Mouse (Mus musculus): ENCODE measurements around the gene Fhl1. TPM values are rescaled to one million over a fixed set of nuclear protein-coding genes. Genes with fewer than 3 reads are reported as not detected.

The Fhl1 gene
- polyA plus RNA-seq, 1 experiment from 2014 or later, result 159 TPM

GRCm38 (mm10) chrX:56710522-56710921 lies 21.1 kb upstream of the Fhl1 start:
- ChIA-PET POLR2A (no interaction called here), CTCF (no interaction called here)
- in situ Hi-C loops (cut with MboI; ENCODE audit: low pct_unique_long_range_greater_than_20kb), result no loop called here
- peaks cover 33% of the 10 kb centered on the region for H3K27me3 ChIP-seq
- TF ChIP-seq CTCF (IDR thresholded peaks at IDR 0.05), result no peak
- DNase-seq (ENCODE audit: low read depth, low spot score) (no peak), ATAC-seq (no peak)

- no peak for DNase-seq (ENCODE audit: low read depth, low spot score)
- no peak for ATAC-seq
- ChIA-PET POLR2A (no interaction called here), CTCF (interaction anchor here (0.9 kb wide), 1 partner anchor 10 kb away, joined by 3 read pairs; no protein-coding TSS in a partner anchor)
- in situ Hi-C loops (cut with MboI; ENCODE audit: low pct_unique_long_range_greater_than_20kb), result no loop called here
- TF ChIP-seq CTCF (IDR thresholded peaks at IDR 0.05), result no peak
- peaks cover 39% of the 10 kb centered on the region for H3K27me3 ChIP-seq
Measured at GRCm38 (mm10) chrX:56712666-56713065, 18.9 kb upstream of the Fhl1 start.

- in situ Hi-C loops (cut with MboI; ENCODE audit: low pct_unique_long_range_greater_than_20kb), result loop anchor here (5.0 kb wide), 1 partner anchor 65 kb away; no protein-coding TSS in a partner anchor
- ChIA-PET POLR2A (no interaction called here), CTCF (no interaction called here)
- no peak for DNase-seq (ENCODE audit: low read depth, low spot score)
- peaks cover 25% of the 10 kb centered on the region for H3K27me3 ChIP-seq
- TF ChIP-seq CTCF (IDR thresholded peaks at IDR 0.05), result no peak
- ATAC-seq, result no peak
Measured at GRCm38 (mm10) chrX:56722559-56722958, 9.0 kb upstream of the Fhl1 start.

GRCm38 (mm10) chrX:56728507-56728906 lies 3.1 kb upstream of the Fhl1 start:
- in situ Hi-C loops (cut with MboI; ENCODE audit: low pct_unique_long_range_greater_than_20kb), result loop anchor here (5.0 kb wide), 1 partner anchor 49 kb away; no protein-coding TSS in a partner anchor
- ChIA-PET POLR2A (no interaction called here), CTCF (no interaction called here)
- peaks cover 10% of the 10 kb centered on the region for H3K27me3 ChIP-seq
- ATAC-seq (no peak), DNase-seq (ENCODE audit: low read depth, low spot score) (no peak)
- TF ChIP-seq CTCF (IDR thresholded peaks at IDR 0.05), result no peak

- in situ Hi-C loops (cut with MboI; ENCODE audit: low pct_unique_long_range_greater_than_20kb), result loop anchor here (10.0 kb wide), 1 partner anchor 46 kb away; no protein-coding TSS in a partner anchor
- DNase-seq (ENCODE audit: low read depth, low spot score) (no peak), ATAC-seq (peak; percentile 15)
- no peak for TF ChIP-seq CTCF (IDR thresholded peaks at IDR 0.05)
- CTCF ChIA-PET, result no interaction called here
- POLR2A ChIA-PET, result no interaction called here
- H3K27me3 ChIP-seq, result peaks cover 16% of the 10 kb centered on the region
Measured at GRCm38 (mm10) chrX:56730828-56731305, 720 bp upstream of the Fhl1 start.

- TF ChIP-seq CTCF (IDR thresholded peaks at IDR 0.05), result no peak
- no peak for DNase-seq (ENCODE audit: low read depth, low spot score)
- in situ Hi-C loops (cut with MboI; ENCODE audit: low pct_unique_long_range_greater_than_20kb), result loop anchor here (10.0 kb wide), 1 partner anchor 48 kb away; no protein-coding TSS in a partner anchor
- H3K27me3 ChIP-seq, result peaks cover 16% of the 10 kb centered on the region
- ChIA-PET CTCF (no interaction called here), POLR2A (interaction anchor here (0.6 to 0.7 kb wide), 2 partner anchors 52 kb away, joined by 3 to 6 read pairs; no protein-coding TSS in a partner anchor)
- no peak for ATAC-seq
Measured at GRCm38 (mm10) chrX:56732401-56732800, 814 bp downstream of the Fhl1 start.

GRCm38 (mm10) chrX:56734436-56734835 lies 2.8 kb downstream of the Fhl1 start:
- no peak for ATAC-seq
- DNase-seq (ENCODE audit: low read depth, low spot score), result no peak
- in situ Hi-C loops (cut with MboI; ENCODE audit: low pct_unique_long_range_greater_than_20kb), result loop anchor here (10.0 kb wide), 1 partner anchor 50 kb away; no protein-coding TSS in a partner anchor
- peaks cover 13% of the 10 kb centered on the region for H3K27me3 ChIP-seq
- ChIA-PET CTCF (no interaction called here), POLR2A (interaction anchor here (0.7 kb wide), 1 partner anchor 97 kb away, joined by 5 read pairs; no protein-coding TSS in a partner anchor)
- TF ChIP-seq CTCF (IDR thresholded peaks at IDR 0.05), result no peak

- in situ Hi-C loops (cut with MboI; ENCODE audit: low pct_unique_long_range_greater_than_20kb), result loop anchor here (10.0 kb wide), 1 partner anchor 51 kb away; no protein-coding TSS in a partner anchor
- ATAC-seq (no peak), DNase-seq (ENCODE audit: low read depth, low spot score) (no peak)
- no peak for TF ChIP-seq CTCF (IDR thresholded peaks at IDR 0.05)
- peaks cover 13% of the 10 kb centered on the region for H3K27me3 ChIP-seq
- CTCF ChIA-PET, result no interaction called here
- POLR2A ChIA-PET, result no interaction called here
Measured at GRCm38 (mm10) chrX:56736226-56736625, 4.6 kb downstream of the Fhl1 start.

- ATAC-seq, result no peak
- in situ Hi-C loops (cut with MboI; ENCODE audit: low pct_unique_long_range_greater_than_20kb), result loop anchor here (10.0 kb wide), 1 partner anchor 53 kb away; no protein-coding TSS in a partner anchor
- H3K27me3 ChIP-seq, result peaks cover 13% of the 10 kb centered on the region
- no peak for DNase-seq (ENCODE audit: low read depth, low spot score)
- TF ChIP-seq CTCF (IDR thresholded peaks at IDR 0.05), result no peak
- CTCF ChIA-PET, result no interaction called here
- POLR2A ChIA-PET, result no interaction called here
Measured at GRCm38 (mm10) chrX:56737848-56738554, 6.4 kb downstream of the Fhl1 start.

GRCm38 (mm10) chrX:56741428-56741827 lies 9.8 kb downstream of the Fhl1 start:
- H3K27me3 ChIP-seq, result peaks cover 15% of the 10 kb centered on the region
- CTCF ChIA-PET, result interaction anchor here (1.9 kb wide), 1 partner anchor 91 kb away, joined by 5 read pairs; no protein-coding TSS in a partner anchor
- no peak for TF ChIP-seq CTCF (IDR thresholded peaks at IDR 0.05)
- POLR2A ChIA-PET, result no interaction called here
- in situ Hi-C loops (cut with MboI; ENCODE audit: low pct_unique_long_range_greater_than_20kb), result no loop called here
- DNase-seq (ENCODE audit: low read depth, low spot score) (no peak), ATAC-seq (no peak)

GRCm38 (mm10) chrX:56751536-56751935 lies 19.9 kb downstream of the Fhl1 start:
- DNase-seq (ENCODE audit: low read depth, low spot score), result no peak
- in situ Hi-C loops (cut with MboI; ENCODE audit: low pct_unique_long_range_greater_than_20kb), result no loop called here
- H3K27me3 ChIP-seq, result peaks cover 23% of the 10 kb centered on the region
- POLR2A ChIA-PET, result no interaction called here
- ATAC-seq, result no peak
- CTCF ChIA-PET, result interaction anchor here (0.9 to 2.0 kb wide), 2 partner anchors 13 to 101 kb away, joined by 4 to 8 read pairs; no protein-coding TSS in a partner anchor
- TF ChIP-seq CTCF (IDR thresholded peaks at IDR 0.05), result peak; percentile 36

All from Patski (cell line).